Mouse (Mus musculus): ENCODE measurements at regions not wholly inside any gene's neighbourhood (a gene's known extent, or its start where the extent isn't known, plus 50 kb on each side); places are given as distances from the start of the nearest gene placed in this dataset.

DNA sequence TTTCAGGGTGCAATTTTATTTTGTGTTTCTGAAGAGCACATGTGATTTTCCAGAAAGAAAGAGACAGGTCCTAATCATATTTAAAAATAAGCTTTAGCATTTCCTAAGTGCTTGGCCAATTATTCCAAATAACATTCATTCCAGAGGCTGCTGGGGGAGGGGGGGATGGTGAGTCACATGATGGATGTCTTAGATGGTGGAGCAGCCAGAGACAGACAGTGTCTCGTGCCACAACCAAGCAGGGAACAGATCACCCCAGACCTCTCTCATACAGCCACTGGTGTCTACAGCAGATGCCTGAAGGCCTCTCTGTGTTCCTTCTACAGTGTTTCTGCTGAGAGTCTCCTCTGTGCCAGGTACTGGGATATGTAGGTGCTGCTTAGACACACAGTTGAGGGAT, 112.8 kb upstream of the Adra1b start:
- no peaks in the 10 kb centered on the region for H3K4me1 ChIP-seq (ENCODE audit: insufficient read depth, low read depth, low read length)
- H3K4me2 ChIP-seq (replicated peaks; ENCODE audit: low read depth, low read length), result no peak overlapping the region
- no peak overlapping the region for H3K27ac ChIP-seq (ENCODE audit: low read length)
- H3K4me3 ChIP-seq (ENCODE audit: low read depth, low read length), result no peak overlapping the region
- H3K9me3 ChIP-seq (ENCODE audit: low read length), result no peaks in the 10 kb centered on the region
- WGBS, result 30% methylated on average over 1 of the region's 1 CpGs
- H3K27me3 ChIP-seq (replicated peaks; ENCODE audit: insufficient read depth, low read length), result no peaks in the 10 kb centered on the region
- ATAC-seq (no peak), DNase-seq (ENCODE audit: low spot score) (no peak)
- TF ChIP-seq EP300 (IDR thresholded peaks at IDR 0.05), result no peak
- no peak for TF ChIP-seq CTCF (IDR thresholded peaks at IDR 0.05)
- no peaks in the 10 kb centered on the region for H3K36me3 ChIP-seq (ENCODE audit: insufficient read depth, low read length)
- no peak overlapping the region for H3K9ac ChIP-seq (replicated peaks; ENCODE audit: low read depth)

DNA sequence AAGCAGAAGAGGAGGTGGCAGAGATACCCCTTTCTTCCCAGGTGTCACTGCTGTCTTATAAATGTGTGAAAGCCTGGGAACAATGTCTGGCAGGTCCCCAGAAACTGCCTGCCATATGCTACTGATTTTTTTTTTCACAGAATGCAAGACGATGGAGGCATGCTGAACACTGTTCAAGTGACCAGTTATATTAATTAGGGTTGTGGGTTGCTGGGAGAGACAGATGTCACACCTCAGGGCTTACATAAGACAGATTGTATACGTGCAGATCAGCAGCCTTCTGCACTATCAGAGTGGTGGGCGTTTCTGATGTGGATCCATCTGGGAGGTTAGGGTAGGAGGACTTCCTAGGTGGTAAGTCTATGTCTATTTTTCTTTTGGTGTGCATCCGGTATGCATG, 120.6 kb upstream of the Adra1b start:
- no peak for DNase-seq (ENCODE audit: low spot score)
- Histone ChIP-seq H3K36me3 (ENCODE audit: insufficient read depth, low read length) (no peaks in the 10 kb centered on the region), H3K27me3 (replicated peaks; ENCODE audit: insufficient read depth, low read length) (no peaks in the 10 kb centered on the region), H3K4me2 (replicated peaks; ENCODE audit: low read depth, low read length) (no peak overlapping the region), H3K9me3 (ENCODE audit: low read length) (no peaks in the 10 kb centered on the region), H3K4me3 (ENCODE audit: low read depth, low read length) (no peak overlapping the region), H3K27ac (ENCODE audit: low read length) (no peak overlapping the region), H3K4me1 (ENCODE audit: insufficient read depth, low read depth, low read length) (no peaks in the 10 kb centered on the region), H3K9ac (replicated peaks; ENCODE audit: low read depth) (no peak overlapping the region)
- no peak for ATAC-seq
- TF ChIP-seq EP300 (IDR thresholded peaks at IDR 0.05) (no peak), CTCF (IDR thresholded peaks at IDR 0.05) (no peak)
- WGBS, result 46% methylated on average over 4 of the region's 4 CpGs

- Histone ChIP-seq H3K4me1 (ENCODE audit: insufficient read depth, low read depth, low read length) (no peaks in the 10 kb centered on the region), H3K4me2 (replicated peaks; ENCODE audit: low read depth, low read length) (no peak overlapping the region), H3K9ac (replicated peaks; ENCODE audit: low read depth) (no peak overlapping the region), H3K9me3 (ENCODE audit: low read length) (no peaks in the 10 kb centered on the region), H3K36me3 (ENCODE audit: insufficient read depth, low read length) (no peaks in the 10 kb centered on the region), H3K27me3 (replicated peaks; ENCODE audit: insufficient read depth, low read length) (no peaks in the 10 kb centered on the region), H3K27ac (ENCODE audit: low read length) (no peak overlapping the region), H3K4me3 (ENCODE audit: low read depth, low read length) (no peak overlapping the region)
- whole genome bisulfite sequencing, result 68% methylated on average over 3 of the region's 3 CpGs
- TF ChIP-seq EP300 (IDR thresholded peaks at IDR 0.05) (no peak), CTCF (IDR thresholded peaks at IDR 0.05) (no peak)
- ATAC-seq (no peak), DNase-seq (ENCODE audit: low spot score) (no peak)
These were observed 126.0 kb upstream of the Adra1b start for GRCm38 (mm10) chr11:44027046-44027445.

GRCm38 (mm10) chr11:44046083-44046482, 145.1 kb upstream of the Adra1b start:
- ATAC-seq, result no peak
- 62% methylated on average over 2 of the region's 2 CpGs for WGBS

DNA sequence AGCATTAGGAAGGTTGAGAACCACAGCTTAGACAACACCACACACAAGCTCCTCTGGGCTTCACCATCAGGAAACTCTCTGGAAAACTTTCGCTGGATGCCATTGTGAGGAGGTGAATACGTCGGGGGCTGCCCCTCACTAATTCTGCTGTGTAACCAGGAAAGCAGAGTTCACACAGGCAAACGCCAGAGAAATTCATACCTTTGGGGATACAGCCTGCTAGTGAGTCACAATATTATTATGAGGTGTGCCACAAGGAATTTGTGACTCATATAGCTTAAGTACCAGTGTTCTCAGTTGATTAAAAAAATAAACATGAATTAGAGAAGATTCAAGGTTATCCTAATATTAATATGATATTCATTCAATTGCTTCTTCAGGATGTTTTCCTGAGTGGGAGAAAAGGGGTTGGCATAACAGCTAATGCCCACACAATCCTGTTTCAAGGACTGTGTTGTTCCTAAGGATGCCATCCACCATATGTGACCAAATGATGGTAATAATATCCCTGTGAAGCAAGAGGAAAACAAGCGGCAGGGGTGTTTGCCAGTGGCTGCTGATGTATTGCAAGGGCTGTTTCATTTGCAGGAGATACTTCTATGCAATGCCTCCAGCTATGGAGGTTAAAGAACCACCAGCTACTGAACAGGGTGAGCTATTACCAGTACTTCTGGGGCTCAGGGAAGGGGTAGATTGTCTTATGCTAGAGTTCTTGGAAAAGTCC, 148.4 kb upstream of the Adra1b start:
- H3K9ac ChIP-seq (replicated peaks; ENCODE audit: low read depth), result no peak overlapping the region
- no peak for DNase-seq (ENCODE audit: low spot score)
- no peak overlapping the region for H3K27ac ChIP-seq (ENCODE audit: low read length)
- no peaks in the 10 kb centered on the region for H3K9me3 ChIP-seq (ENCODE audit: low read length)
- H3K36me3 ChIP-seq (ENCODE audit: insufficient read depth, low read length), result no peaks in the 10 kb centered on the region
- no peak overlapping the region for H3K4me3 ChIP-seq (ENCODE audit: low read depth, low read length)
- H3K27me3 ChIP-seq (replicated peaks; ENCODE audit: insufficient read depth, low read length), result no peaks in the 10 kb centered on the region
- ATAC-seq, result no peak
- no peaks in the 10 kb centered on the region for H3K4me1 ChIP-seq (ENCODE audit: insufficient read depth, low read depth, low read length)
- WGBS, result 65% methylated on average over 5 of the region's 5 CpGs
- H3K4me2 ChIP-seq (replicated peaks; ENCODE audit: low read depth, low read length), result no peak overlapping the region
- no peak for TF ChIP-seq CTCF (IDR thresholded peaks at IDR 0.05)
- TF ChIP-seq EP300 (IDR thresholded peaks at IDR 0.05), result peak; percentile 26; the same call in 1 of the 2 replicates

More at GRCm38 (mm10) chr11:44046083-44046482, 145.1 kb upstream of the Adra1b start:
- no peak for DNase-seq (ENCODE audit: low spot score)
- no peaks in the 10 kb centered on the region for H3K9me3 ChIP-seq (ENCODE audit: low read length)
- TF ChIP-seq CTCF (IDR thresholded peaks at IDR 0.05), result no peak
- TF ChIP-seq EP300 (IDR thresholded peaks at IDR 0.05), result no peak
- no peaks in the 10 kb centered on the region for H3K4me1 ChIP-seq (ENCODE audit: insufficient read depth, low read depth, low read length)
- H3K27me3 ChIP-seq (replicated peaks; ENCODE audit: insufficient read depth, low read length), result no peaks in the 10 kb centered on the region
- no peak overlapping the region for H3K4me3 ChIP-seq (ENCODE audit: low read depth, low read length)
- H3K9ac ChIP-seq (replicated peaks; ENCODE audit: low read depth), result no peak overlapping the region
- H3K36me3 ChIP-seq (ENCODE audit: insufficient read depth, low read length), result no peaks in the 10 kb centered on the region
- H3K4me2 ChIP-seq (replicated peaks; ENCODE audit: low read depth, low read length), result no peak overlapping the region
- no peak overlapping the region for H3K27ac ChIP-seq (ENCODE audit: low read length)

DNA sequence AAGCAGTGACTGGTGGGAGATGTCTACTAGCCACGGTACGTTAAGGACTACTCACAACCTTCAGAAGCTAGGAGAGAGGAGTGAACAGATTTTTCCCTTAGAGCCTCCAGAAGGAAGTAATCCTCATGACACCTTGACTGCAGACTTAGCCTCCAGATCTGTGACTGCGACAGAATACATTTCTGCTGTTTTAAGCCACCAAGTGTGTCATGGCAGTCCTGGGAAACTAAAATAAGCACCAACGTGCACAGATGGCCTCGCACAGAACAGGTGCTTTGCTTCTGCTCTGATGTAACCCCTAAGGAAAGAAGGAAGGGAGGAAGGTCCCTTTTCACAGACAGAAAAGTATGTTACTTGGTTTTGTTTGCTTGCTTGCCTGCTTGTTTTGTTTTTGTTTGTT, 151.5 kb upstream of the Adra1b start:
- WGBS, result 68% methylated on average over 5 of the region's 5 CpGs
- ATAC-seq, result no peak
- no peak for TF ChIP-seq CTCF (IDR thresholded peaks at IDR 0.05)
- TF ChIP-seq EP300 (IDR thresholded peaks at IDR 0.05), result no peak
- Histone ChIP-seq H3K27ac (ENCODE audit: low read length) (no peak overlapping the region), H3K27me3 (replicated peaks; ENCODE audit: insufficient read depth, low read length) (no peaks in the 10 kb centered on the region), H3K36me3 (ENCODE audit: insufficient read depth, low read length) (no peaks in the 10 kb centered on the region), H3K9me3 (ENCODE audit: low read length) (no peaks in the 10 kb centered on the region), H3K4me1 (ENCODE audit: insufficient read depth, low read depth, low read length) (no peaks in the 10 kb centered on the region), H3K9ac (replicated peaks; ENCODE audit: low read depth) (no peak overlapping the region), H3K4me2 (replicated peaks; ENCODE audit: low read depth, low read length) (no peak overlapping the region), H3K4me3 (ENCODE audit: low read depth, low read length) (no peak overlapping the region)
- no peak for DNase-seq (ENCODE audit: low spot score)

All from lung, postnatal 0 days (tissue).